Mouse (Mus musculus) heart, embryonic 14.5 days (tissue): ENCODE data around the gene Ggnbp2. TPM values are rescaled to one million over a fixed set of nuclear protein-coding genes. Genes with fewer than 3 reads are reported as not detected.

Source experiments
- microRNA-seq: library from miRNA; unstranded; fragments of <30 nt; microRNA quantifications from one replicate; pipeline ENCODE4, GENCODE M21; 2016
- polyA plus RNA-seq: library from polyadenylated mRNA; unstranded; fragments of >200 nt; fragmentation: Nextera tagmentation; extraction: Ambion mirVana; gene quantifications from 2 replicates; pipeline ENCODE4 v1.2.1, GENCODE M21; 2014

Ggnbp2 gene
- polyA plus RNA-seq, 1 experiment from 2014 or later, result 54.4 TPM

Small RNA genes within 50 kb of the gene (microRNA-seq; reads per million reads assigned to microRNA genes)
- not detected for gene Gm23564

Other genes with a start within 250 kb of the Ggnbp2 start
- gene Mrm1, start 51.3 kb downstream of the Ggnbp2 start, polyA plus RNA-seq, result 17.5 and 20.5 TPM in 2 replicates
- 46.5 and 56.5 TPM in 2 replicates for gene Dhrs11, start 41.8 kb downstream of the Ggnbp2 start, polyA plus RNA-seq
- 5.8 and 6.6 TPM in 2 replicates for gene Myo19, start 9.3 kb upstream of the Ggnbp2 start, polyA plus RNA-seq
- 2.8 and 3.0 TPM in 2 replicates for gene Pigw, start 9.5 kb upstream of the Ggnbp2 start, polyA plus RNA-seq
- 38.5 and 42.6 TPM in 2 replicates for gene Znhit3, start 45.5 kb upstream of the Ggnbp2 start, polyA plus RNA-seq
- gene Car4, start 87.0 kb upstream of the Ggnbp2 start, polyA plus RNA-seq, result 0.65 and 0.80 TPM in 2 replicates